Mouse (Mus musculus) embryonic facial prominence, embryonic 11.5 days (tissue): ENCODE results near the gene Mrvi1. TPM values are rescaled to one million over a fixed set of nuclear protein-coding genes. Genes with fewer than 3 reads are reported as not detected.
"Not testable (repeated sequence)": the region's sequence is repeated elsewhere in the genome, so short reads cannot be mapped to it uniquely, and the experiment has no call there.

Source experiments
- ATAC-seq: fragments of 200-750 bp; cut with Nextera tagmentation; replicated peaks from 2 replicates; pipeline ENCODE4 v1.8.0; 2017; ENCODE audit warnings: low read depth; ENCODE audit not compliant: insufficient number of reproducible peaks, low FRiP score, low TSS enrichment
- DNase-seq: peaks from one replicate; pipeline ENCODE4 v3.0.0-alpha.2; 2015; ENCODE audit warnings: low spot score
- H3K27ac ChIP-seq: fragments of 300-500 bp; sonication (generic); replicated peaks from 2 replicates; pipeline ENCODE4 v1.5.1; 2014; ENCODE audit warnings: mild to moderate bottlenecking, low read depth, low read length, control low read depth
- H3K27me3 ChIP-seq: fragments of 300-500 bp; sonication (generic); 2 replicates; pipeline ENCODE4 v1.6.1; 2014; ENCODE audit warnings: mild to moderate bottlenecking, low read length, moderate library complexity, mixed read lengths; ENCODE audit not compliant: control insufficient read depth, insufficient read depth
- H3K36me3 ChIP-seq: fragments of 300-500 bp; sonication (generic); replicated peaks from 2 replicates; pipeline ENCODE4 v1.6.1; 2014; ENCODE audit warnings: low read depth, mild to moderate bottlenecking, low read length, moderate library complexity, mixed read lengths; ENCODE audit not compliant: control insufficient read depth, insufficient read depth
- H3K4me1 ChIP-seq: fragments of 300-500 bp; sonication (generic); 2 replicates; pipeline ENCODE4 v1.6.1; 2014; ENCODE audit warnings: low read length, mixed read lengths; ENCODE audit not compliant: control insufficient read depth, insufficient read depth
- H3K4me2 ChIP-seq: fragments of 300-500 bp; sonication (generic); 2 replicates; pipeline ENCODE4 v1.6.1; 2014; ENCODE audit warnings: low read depth, mild to moderate bottlenecking, control low read depth, low read length, moderate library complexity
- H3K4me3 ChIP-seq: fragments of 300-500 bp; sonication (generic); 2 replicates; pipeline ENCODE4 v1.5.1; 2014; ENCODE audit warnings: low read depth, low read length, control low read depth
- H3K9ac ChIP-seq: fragments of 300-500 bp; sonication (generic); replicated peaks from 2 replicates; pipeline ENCODE4 v1.6.1; 2014; ENCODE audit warnings: mild to moderate bottlenecking, control low read depth, low read length
- H3K9me3 ChIP-seq: fragments of 300-500 bp; sonication (generic); replicated peaks from 2 replicates; pipeline ENCODE4 v1.6.1; 2016; ENCODE audit warnings: mild to moderate bottlenecking, low read length, inconsistent platforms, mixed read lengths; ENCODE audit not compliant: control insufficient read depth
- WGBS: fragments of 180-500 bp; shearing (Covaris S2); extraction: QIAGEN DNeasy Blood & Tissue Kit; methylation state at CpG from one replicate; pipeline ENCODE4 v1.1.7; 2014; 5-methylcytosine and 5-hydroxymethylcytosine counted together
- polyA plus RNA-seq: library from polyadenylated mRNA; unstranded; fragments of >200 nt; fragmentation: Nextera tagmentation; extraction: Ambion mirVana; gene quantifications from 2 replicates; pipeline ENCODE4 v1.2.1, GENCODE M21; 2014

Mrvi1 gene
- polyA plus RNA-seq, 1 experiment from 2014 or later = 2.5 TPM

DNA sequence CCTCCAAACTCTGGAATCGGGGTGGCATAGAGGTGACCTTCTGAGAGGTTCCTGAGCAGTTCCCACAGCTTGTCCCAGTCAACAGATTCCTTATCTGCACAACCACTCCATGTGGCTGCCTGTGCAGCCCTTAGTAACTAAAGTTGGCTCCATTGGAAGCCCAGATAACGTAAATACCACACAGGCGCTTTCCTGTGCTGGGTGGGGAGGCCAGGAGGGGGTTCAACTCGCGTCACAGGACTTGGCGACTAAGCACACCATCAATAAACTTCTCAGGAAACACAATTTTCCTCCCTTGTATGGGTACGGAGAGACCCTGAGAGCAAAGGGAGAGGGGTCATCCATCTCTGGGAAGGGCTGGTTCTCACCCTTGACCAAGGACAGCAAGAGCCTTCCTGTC, 79.0 kb downstream of the Mrvi1 start:
- Histone ChIP-seq H3K9ac (no peak overlapping the region), H3K4me1 (no peaks in the 10 kb centered on the region), H3K36me3 (no peaks in the 10 kb centered on the region), H3K9me3 (no peaks in the 10 kb centered on the region), H3K27me3 (no peaks in the 10 kb centered on the region), H3K4me3 (no peak overlapping the region), H3K4me2 (no peak overlapping the region), H3K27ac (no peak overlapping the region)
- ATAC-seq (no peak), DNase-seq (no peak)
- WGBS = 86% methylated on average over 7 of the region's 7 CpGs

DNA sequence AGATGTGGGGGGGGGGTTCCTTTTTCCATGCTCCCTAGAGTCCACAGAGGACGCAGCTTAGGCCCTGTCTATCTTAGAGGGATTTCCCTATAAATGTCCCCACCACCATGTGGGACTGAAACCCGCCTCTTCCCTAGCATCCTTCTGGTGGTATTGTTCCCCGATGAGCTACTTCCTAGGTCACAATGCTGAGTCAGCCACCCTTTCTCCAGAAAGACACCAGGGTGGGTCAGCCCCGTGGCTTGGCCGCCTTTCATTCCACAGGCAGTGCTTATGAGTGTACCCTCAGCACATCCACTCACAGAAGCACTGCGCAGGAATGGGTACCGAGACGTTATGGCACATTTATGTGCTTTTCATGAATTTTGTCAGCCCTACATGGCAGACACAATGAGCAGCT, 85.1 kb downstream of the Mrvi1 start:
- WGBS = 91% methylated on average over 8 of the region's 8 CpGs
- H3K9ac ChIP-seq = no peak overlapping the region
- no peak for ATAC-seq

DNA sequence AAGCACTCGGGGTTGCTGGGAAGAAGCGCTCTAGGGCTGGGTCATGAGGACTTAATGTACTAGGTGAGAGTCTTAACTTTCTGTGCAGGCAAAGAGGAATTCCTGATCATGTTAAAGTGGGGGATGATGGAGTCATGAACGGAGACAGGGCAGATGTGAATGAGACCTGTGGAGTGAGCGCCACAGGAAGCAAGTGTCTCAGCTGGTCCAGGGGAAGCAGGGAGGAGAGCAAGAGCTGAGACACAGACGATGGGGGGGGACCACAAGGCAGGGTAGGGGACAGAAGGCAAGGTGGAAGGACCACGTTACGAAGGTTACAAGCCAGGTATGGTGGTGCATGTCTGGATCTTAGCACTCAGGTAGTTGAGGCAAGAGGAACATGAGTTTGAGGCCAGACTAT, 85.8 kb downstream of the Mrvi1 start:
- no peaks in the 10 kb centered on the region for H3K9me3 ChIP-seq
- DNase-seq = no peak
- no peaks in the 10 kb centered on the region for H3K36me3 ChIP-seq
- 86% methylated on average over 7 of the region's 7 CpGs for WGBS
- H3K4me1 ChIP-seq = no peaks in the 10 kb centered on the region
- H3K9ac ChIP-seq = no peak overlapping the region
- H3K4me2 ChIP-seq = no peak overlapping the region
- no peak overlapping the region for H3K27ac ChIP-seq
- H3K27me3 ChIP-seq = no peaks in the 10 kb centered on the region
- no peak overlapping the region for H3K4me3 ChIP-seq
- no peak for ATAC-seq

More for the DNA sequence above, 85.1 kb downstream of the Mrvi1 start:
- H3K4me2 ChIP-seq = no peak overlapping the region
- H3K9me3 ChIP-seq = no peaks in the 10 kb centered on the region
- H3K27me3 ChIP-seq = no peaks in the 10 kb centered on the region
- no peak for DNase-seq
- H3K4me3 ChIP-seq = no peak overlapping the region
- no peaks in the 10 kb centered on the region for H3K4me1 ChIP-seq
- H3K27ac ChIP-seq = no peak overlapping the region
- H3K36me3 ChIP-seq = no peaks in the 10 kb centered on the region

DNA sequence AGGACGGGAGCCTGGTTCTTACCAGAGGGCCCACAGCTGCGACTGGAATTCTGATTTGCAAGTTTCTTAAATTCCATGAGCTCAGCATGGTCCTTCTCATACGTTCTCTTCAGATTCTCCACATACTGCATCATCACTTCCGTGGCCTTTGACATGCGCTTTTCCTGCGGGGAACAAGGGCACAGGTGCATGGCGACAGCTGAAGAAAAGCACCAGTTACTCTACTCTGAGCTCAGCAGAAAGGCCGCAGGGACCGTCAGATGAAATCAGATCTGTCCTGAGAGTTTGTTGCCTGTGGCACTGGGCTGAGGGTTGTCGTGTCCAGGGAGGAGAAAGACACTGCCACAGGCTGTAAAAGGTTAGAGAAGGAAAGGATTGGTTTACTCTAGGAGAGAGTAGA, 86.5 kb downstream of the Mrvi1 start:
- not testable (repeated sequence) for H3K27ac ChIP-seq, H3K27me3 ChIP-seq, H3K9ac ChIP-seq, ATAC-seq, H3K36me3 ChIP-seq, H3K4me3 ChIP-seq, DNase-seq, H3K4me2 ChIP-seq, H3K4me1 ChIP-seq, H3K9me3 ChIP-seq
- 69% methylated on average over 10 of the region's 10 CpGs for WGBS

DNA sequence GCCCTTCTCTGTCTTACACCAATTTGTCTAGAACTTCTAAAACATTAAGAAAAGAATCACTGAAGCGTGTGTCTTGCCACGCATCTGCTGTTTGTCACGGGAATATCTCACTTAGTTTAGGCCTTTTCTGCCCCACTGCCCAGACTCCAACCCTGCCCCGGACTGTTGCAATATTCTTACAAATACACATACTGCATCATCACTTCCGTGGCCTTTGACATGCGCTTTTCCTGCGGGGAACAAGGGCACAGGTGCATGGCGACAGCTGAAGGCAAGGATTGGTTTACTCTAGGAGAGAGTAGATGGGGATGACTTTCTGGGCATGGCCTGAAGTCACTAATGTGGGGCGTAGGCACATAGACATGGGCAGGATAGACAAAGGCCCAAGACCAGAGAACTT, 87.6 kb downstream of the Mrvi1 start:
- DNase-seq (no peak), ATAC-seq (no peak)
- H3K27ac ChIP-seq = no peak overlapping the region
- no peaks in the 10 kb centered on the region for H3K36me3 ChIP-seq
- no peak overlapping the region for H3K9ac ChIP-seq
- H3K4me2 ChIP-seq = no peak overlapping the region
- WGBS = 89% methylated on average over 9 of the region's 9 CpGs
- H3K9me3 ChIP-seq = no peaks in the 10 kb centered on the region
- no peaks in the 10 kb centered on the region for H3K27me3 ChIP-seq
- no peaks in the 10 kb centered on the region for H3K4me1 ChIP-seq
- H3K4me3 ChIP-seq = no peak overlapping the region

DNA sequence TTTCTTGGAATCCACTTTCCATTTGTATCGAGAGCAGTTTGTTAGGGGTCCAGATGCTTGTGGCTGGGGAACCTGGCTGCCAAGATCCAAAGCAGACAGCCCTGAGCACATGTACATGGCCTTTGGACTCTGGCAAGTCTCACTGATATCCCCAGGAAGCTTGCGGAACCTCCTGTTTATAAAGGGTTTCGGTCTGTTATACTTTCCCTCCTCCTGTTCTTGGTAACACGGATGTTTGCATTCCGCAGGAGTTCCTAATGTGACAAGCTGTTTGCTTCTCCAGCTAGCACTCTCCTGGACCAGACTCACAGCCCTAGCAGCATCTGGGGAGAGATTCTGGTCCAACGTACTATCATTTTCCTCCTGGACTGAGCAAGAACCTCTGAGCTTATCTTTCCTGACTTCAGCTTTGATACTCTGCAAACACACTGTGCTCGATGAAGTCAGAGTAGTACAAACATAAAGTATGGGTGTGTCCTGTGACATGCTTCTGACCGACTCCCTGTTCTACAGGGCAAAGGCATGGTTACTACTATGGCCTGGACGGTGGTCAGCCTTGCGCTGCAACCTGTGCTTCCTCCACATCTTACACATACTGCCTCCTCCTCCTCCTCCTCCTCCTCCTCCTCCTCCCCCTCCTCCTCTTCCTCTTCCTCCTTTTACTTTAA, 88.2 kb downstream of the Mrvi1 start:
- Histone ChIP-seq H3K27me3 (no peaks in the 10 kb centered on the region), H3K36me3 (no peaks in the 10 kb centered on the region), H3K4me1 (no peaks in the 10 kb centered on the region), H3K27ac (no peak overlapping the region), H3K9me3 (no peaks in the 10 kb centered on the region), H3K4me3 (no peak overlapping the region), H3K4me2 (no peak overlapping the region), H3K9ac (no peak overlapping the region)
- ATAC-seq (no peak), DNase-seq (no peak)
- 78% methylated on average over 10 of the region's 10 CpGs for WGBS

DNA sequence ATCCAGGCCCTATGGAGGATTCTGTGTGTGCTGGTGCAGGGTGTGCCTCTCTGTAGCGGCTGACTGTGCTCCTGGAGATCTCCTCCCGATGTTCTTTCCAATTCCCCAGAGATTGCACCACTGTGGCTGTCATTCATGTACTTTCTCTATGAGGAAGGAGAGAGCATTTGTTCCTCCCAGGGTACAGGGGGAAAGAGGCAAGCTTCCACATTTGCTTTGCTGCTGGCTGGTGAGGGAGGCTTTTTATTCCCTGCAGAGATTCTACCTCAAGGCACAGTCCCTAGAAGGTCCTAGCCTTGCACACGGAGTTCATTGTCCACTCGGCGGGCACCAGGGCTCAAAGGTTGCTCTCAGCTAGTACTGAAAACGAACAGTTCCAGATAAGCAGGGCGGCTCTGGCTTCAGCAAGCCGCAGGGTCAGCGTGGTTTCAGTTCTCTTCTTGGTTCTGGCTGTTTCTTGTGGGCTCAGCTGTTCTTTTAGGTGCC, 90.7 kb downstream of the Mrvi1 start:
- Histone ChIP-seq H3K27ac (no peak overlapping the region), H3K9ac (no peak overlapping the region), H3K4me1 (no peaks in the 10 kb centered on the region), H3K4me2 (no peak overlapping the region), H3K27me3 (no peaks in the 10 kb centered on the region), H3K9me3 (no peaks in the 10 kb centered on the region), H3K36me3 (no peaks in the 10 kb centered on the region), H3K4me3 (no peak overlapping the region)
- WGBS = 64% methylated on average over 9 of the region's 9 CpGs
- no peak for DNase-seq
- ATAC-seq = no peak

DNA sequence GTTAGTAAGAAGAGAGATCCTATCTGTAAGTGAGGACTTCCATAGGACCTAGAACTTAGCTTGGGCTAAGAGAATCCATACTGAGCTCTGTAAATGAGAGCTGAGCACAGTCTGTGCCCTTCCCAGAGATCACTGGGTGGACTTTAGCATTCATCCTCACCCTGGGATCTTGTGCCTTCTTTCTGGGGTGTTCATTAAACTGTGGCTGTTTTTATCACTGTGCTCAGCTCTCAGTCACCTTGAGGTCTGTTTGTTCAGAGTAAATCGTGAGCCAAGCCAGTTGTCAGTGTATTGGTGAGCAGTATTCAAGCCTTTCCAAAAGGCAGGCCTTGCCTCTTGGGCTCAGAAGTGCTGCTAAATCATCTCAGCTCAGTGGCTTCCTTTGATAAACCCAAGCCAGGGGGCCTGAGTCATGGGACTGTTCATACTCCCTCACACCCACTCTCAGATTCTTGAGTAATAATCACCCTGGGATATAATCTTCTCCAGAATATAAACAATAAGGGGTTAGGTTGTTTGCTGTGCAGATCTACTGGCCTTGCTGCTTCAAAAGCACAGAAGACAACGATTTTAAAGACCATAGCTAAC, 100.4 kb downstream of the Mrvi1 start:
- 81% methylated on average over 2 of the region's 2 CpGs for WGBS
- Histone ChIP-seq H3K27ac (no peak overlapping the region), H3K4me3 (no peak overlapping the region), H3K27me3 (no peaks in the 10 kb centered on the region), H3K4me1 (no peaks in the 10 kb centered on the region), H3K9ac (no peak overlapping the region), H3K4me2 (no peak overlapping the region), H3K36me3 (no peaks in the 10 kb centered on the region), H3K9me3 (no peaks in the 10 kb centered on the region)
- no peak for DNase-seq
- ATAC-seq = no peak
